In genomic region chr12:29657061-29657460, GRCm38 (mm10) we compare ENCODE assay signal across 14 mouse cellular contexts.
DNase-seq lines count a peak whose midpoint lies in the region; ATAC-seq and TF ChIP-seq lines count a peak whose summit lies in the region.
"Had no signal": no experiment of that assay in that cellular context is flagged by ENCODE, and none has a peak within 500 bp of the region (broad histone marks: within the 10 kb centered on the region; RNA-seq: fewer than 3 reads in every experiment).

No protein-coding gene starts in this region.

- peaks cover 47% of the 10 kb centered on the region for H3K4me1 ChIP-seq in forebrain, embryonic 13.5 days
- no peaks in the 10 kb centered on the region for H3K4me1 ChIP-seq in forebrain, embryonic 11.5 days (replicated peaks; ENCODE audit: control insufficient read depth, insufficient read depth, low read length)
- H3K4me1 ChIP-seq in midbrain, postnatal 0 days (ENCODE audit: insufficient read depth, low read length): peaks cover 20% of the 10 kb centered on the region
- no peaks in the 10 kb centered on the region for H3K4me1 ChIP-seq in intestine, postnatal 0 days (replicated peaks; ENCODE audit: control insufficient read depth, insufficient read depth, low read length)
- H3K4me1 ChIP-seq: intestine, embryonic 15.5 days; limb, embryonic 12.5 days had no signal

- WGBS in forebrain, embryonic 13.5 days: 52% methylated on average over 3 of the region's 3 CpGs
- 71% methylated on average over 3 of the region's 3 CpGs for WGBS in forebrain, embryonic 11.5 days
- WGBS in midbrain, postnatal 0 days: 49% methylated on average over 3 of the region's 3 CpGs
- 50% methylated on average over 3 of the region's 3 CpGs for WGBS in intestine, postnatal 0 days

- H3K27ac ChIP-seq in forebrain, embryonic 13.5 days: peak overlapping the region; percentile 57
- H3K27ac ChIP-seq in forebrain, embryonic 11.5 days (ENCODE audit: low read depth, low read length): no peak overlapping the region
- peak overlapping the region; percentile 90; the same call in 1 of the 2 replicates for H3K27ac ChIP-seq in left cerebral cortex, adult 2 months
- no peak overlapping the region for H3K27ac ChIP-seq in midbrain, postnatal 0 days (ENCODE audit: low read depth, low read length)
- no peak overlapping the region for H3K27ac ChIP-seq in intestine, postnatal 0 days (ENCODE audit: low read depth, low read length)
- H3K27ac ChIP-seq: gastrocnemius, adult 2 months; intestine, embryonic 15.5 days; limb, embryonic 12.5 days had no signal

- DNase-seq in forebrain, embryonic 11.5 days (ENCODE audit: low spot score): no peak
- DNase-seq in left cerebral cortex, adult 2 months (ENCODE audit: extremely low spot score in 1 of 2, low spot score in 2 of 2): no peak
- no peak for DNase-seq in left cerebral cortex, postnatal 36 days (ENCODE audit: low spot score in 2 of 2)
- peak; percentile 4 for DNase-seq in NIH3T3 (ENCODE audit: low read depth)
- DNase-seq in midbrain, postnatal 0 days (ENCODE audit: low spot score): peak; percentile 65
- DNase-seq in gastrocnemius, postnatal 14 days: no peak
- DNase-seq: gastrocnemius, adult 2 months; lung, adult 18-20 months; right cerebral cortex, postnatal 4 days; thymus, postnatal 4 days had no signal

- intact Hi-C loops in left cerebral cortex, adult 2 months (cut with DNase I): no loop called here
- intact Hi-C loops in left cerebral cortex, postnatal 36 days (cut with DNase I): no loop called here
- intact Hi-C loops in gastrocnemius, postnatal 14 days (cut with DNase I; ENCODE audit: low total_unique reads): no loop called here

- no peaks in the 10 kb centered on the region for H3K27me3 ChIP-seq in forebrain, embryonic 13.5 days
- H3K27me3 ChIP-seq in forebrain, embryonic 11.5 days (ENCODE audit: control insufficient read depth, insufficient read depth, low read length): no peaks in the 10 kb centered on the region
- no peaks in the 10 kb centered on the region for H3K27me3 ChIP-seq in midbrain, postnatal 0 days (ENCODE audit: insufficient read depth, low read length)
- H3K27me3 ChIP-seq in intestine, postnatal 0 days (replicated peaks; ENCODE audit: control insufficient read depth, insufficient read depth, low read length): no peaks in the 10 kb centered on the region
- H3K27me3 ChIP-seq: intestine, embryonic 15.5 days had no signal

- H3K36me3 ChIP-seq in forebrain, embryonic 13.5 days (ENCODE audit: poor library complexity, severe bottlenecking): no peaks in the 10 kb centered on the region
- no peaks in the 10 kb centered on the region for H3K36me3 ChIP-seq in forebrain, embryonic 11.5 days (ENCODE audit: control insufficient read depth, insufficient read depth, low read length)
- no peaks in the 10 kb centered on the region for H3K36me3 ChIP-seq in midbrain, postnatal 0 days (ENCODE audit: insufficient read depth, low read length)
- no peaks in the 10 kb centered on the region for H3K36me3 ChIP-seq in intestine, postnatal 0 days (ENCODE audit: control insufficient read depth, insufficient read depth)
- H3K36me3 ChIP-seq: intestine, embryonic 15.5 days; limb, embryonic 12.5 days had no signal

- TF ChIP-seq CTCF in left cerebral cortex, adult 2 months (IDR thresholded peaks at IDR 0.05): no peak
- TF ChIP-seq CTCF in midbrain, postnatal 0 days (IDR thresholded peaks at IDR 0.05): no peak
- TF ChIP-seq CTCF in intestine, postnatal 0 days (IDR thresholded peaks at IDR 0.05; ENCODE audit: low read depth): no peak

- ATAC-seq in forebrain, embryonic 13.5 days: no peak
- ATAC-seq in forebrain, embryonic 11.5 days (replicated peaks; ENCODE audit: low FRiP score): no peak
- no peak for ATAC-seq in midbrain, postnatal 0 days (ENCODE audit: low FRiP score)
- ATAC-seq in intestine, postnatal 0 days: no peak
- ATAC-seq: intestine, embryonic 15.5 days had no signal

- no peak overlapping the region for H3K4me2 ChIP-seq in forebrain, embryonic 13.5 days
- no peak overlapping the region for H3K4me2 ChIP-seq in forebrain, embryonic 11.5 days (ENCODE audit: low read depth, low read length, severe bottlenecking)
- no peak overlapping the region for H3K4me2 ChIP-seq in midbrain, postnatal 0 days (ENCODE audit: low read depth, low read length, poor library complexity, severe bottlenecking)
- H3K4me2 ChIP-seq in intestine, postnatal 0 days (replicated peaks; ENCODE audit: low read depth): no peak overlapping the region
- H3K4me2 ChIP-seq: intestine, embryonic 15.5 days; limb, embryonic 12.5 days had no signal

- H3K9ac ChIP-seq in forebrain, embryonic 13.5 days: no peak overlapping the region
- H3K9ac ChIP-seq in forebrain, embryonic 11.5 days (ENCODE audit: low read length): no peak overlapping the region
- H3K9ac ChIP-seq in midbrain, postnatal 0 days (replicated peaks; ENCODE audit: low read length, poor library complexity, severe bottlenecking): no peak overlapping the region
- no peak overlapping the region for H3K9ac ChIP-seq in intestine, postnatal 0 days (ENCODE audit: low read depth, low read length)
- H3K9ac ChIP-seq: intestine, embryonic 15.5 days; limb, embryonic 12.5 days had no signal

- no peak overlapping the region for H3K4me3 ChIP-seq in forebrain, embryonic 13.5 days
- no peak overlapping the region for H3K4me3 ChIP-seq in forebrain, embryonic 11.5 days (ENCODE audit: low read depth, low read length)
- no peak overlapping the region for H3K4me3 ChIP-seq in left cerebral cortex, adult 2 months
- no peak overlapping the region for H3K4me3 ChIP-seq in midbrain, postnatal 0 days (ENCODE audit: low read depth, low read length)
- no peak overlapping the region for H3K4me3 ChIP-seq in intestine, postnatal 0 days (ENCODE audit: low read depth, low read length)
- H3K4me3 ChIP-seq: gastrocnemius, adult 2 months; intestine, embryonic 15.5 days; limb, embryonic 12.5 days had no signal

- no peaks in the 10 kb centered on the region for H3K9me3 ChIP-seq in forebrain, embryonic 13.5 days (replicated peaks)
- no peaks in the 10 kb centered on the region for H3K9me3 ChIP-seq in forebrain, embryonic 11.5 days (ENCODE audit: control insufficient read depth, low read length)
- H3K9me3 ChIP-seq in midbrain, postnatal 0 days (ENCODE audit: low read length): no peaks in the 10 kb centered on the region
- no peaks in the 10 kb centered on the region for H3K9me3 ChIP-seq in intestine, postnatal 0 days (ENCODE audit: control insufficient read depth)
- H3K9me3 ChIP-seq: intestine, embryonic 15.5 days; limb, embryonic 12.5 days had no signal

Comparison
In these comparisons a context has a peak if more than half of its experiments do, and no peak if none do; other contexts are left out.
1. H3K27ac ChIP-seq: peak in forebrain, embryonic 13.5 days (single experiment) and left cerebral cortex, adult 2 months (single experiment); none in forebrain, embryonic 11.5 days (single experiment), midbrain, postnatal 0 days (single experiment) and intestine, postnatal 0 days (single experiment).
2. DNase-seq: peak in NIH3T3 (single experiment) and midbrain, postnatal 0 days (single experiment); none in forebrain, embryonic 11.5 days (single experiment), left cerebral cortex, adult 2 months (0 of 2), left cerebral cortex, postnatal 36 days (0 of 2) and gastrocnemius, postnatal 14 days (single experiment).